Mouse (Mus musculus): ENCODE data around the gene Nabp2. TPM values are rescaled to one million over a fixed set of nuclear protein-coding genes. Genes with fewer than 3 reads are reported as not detected.

Nabp2 gene
- polyA plus RNA-seq, 1 experiment = 34.1 TPM

- Histone ChIP-seq H3K4me1 (ENCODE audit: control insufficient read depth) (peaks cover 9% of the 10 kb centered on the region), H3K36me3 (ENCODE audit: control insufficient read depth) (peaks cover 91% of the 10 kb centered on the region), H3K9me3 (ENCODE audit: control insufficient read depth, low read length) (no peaks in the 10 kb centered on the region), H3K4me3 (replicated peaks) (no peak overlapping the region), H3K27me3 (ENCODE audit: control insufficient read depth) (no peaks in the 10 kb centered on the region)
- no peak for TF ChIP-seq TAL1 (IDR thresholded peaks at IDR 0.05; ENCODE audit: low read length)
- TF ChIP-seq GATA1 (IDR thresholded peaks at IDR 0.05; ENCODE audit: low read length) = no peak
These were observed 49.5 kb downstream of the Nabp2 start for GRCm38 (mm10) chr10:128361836-128362235.

GRCm38 (mm10) chr10:128359226-128359625, 52.1 kb downstream of the Nabp2 start:
- TF ChIP-seq GATA1 (IDR thresholded peaks at IDR 0.05; ENCODE audit: low read length) (no peak), TAL1 (IDR thresholded peaks at IDR 0.05; ENCODE audit: low read length) (no peak)
- H3K27me3 ChIP-seq (ENCODE audit: control insufficient read depth) = no peaks in the 10 kb centered on the region
- H3K9me3 ChIP-seq (ENCODE audit: control insufficient read depth, low read length) = no peaks in the 10 kb centered on the region
- H3K36me3 ChIP-seq (ENCODE audit: control insufficient read depth) = peaks cover 98% of the 10 kb centered on the region
- no peak overlapping the region for H3K4me3 ChIP-seq (replicated peaks)
- H3K4me1 ChIP-seq (ENCODE audit: control insufficient read depth) = no peaks in the 10 kb centered on the region

- no peaks in the 10 kb centered on the region for H3K27me3 ChIP-seq (ENCODE audit: control insufficient read depth)
- no peaks in the 10 kb centered on the region for H3K9me3 ChIP-seq (ENCODE audit: control insufficient read depth, low read length)
- peaks cover 98% of the 10 kb centered on the region for H3K36me3 ChIP-seq (ENCODE audit: control insufficient read depth)
- no peak for TF ChIP-seq GATA1 (IDR thresholded peaks at IDR 0.05; ENCODE audit: low read length)
- H3K4me3 ChIP-seq (replicated peaks) = no peak overlapping the region
- no peaks in the 10 kb centered on the region for H3K4me1 ChIP-seq (ENCODE audit: control insufficient read depth)
These were observed 52.5 kb downstream of the Nabp2 start for GRCm38 (mm10) chr10:128358796-128359195.

Other genes starting within 250 kb of the Nabp2 start
- 0.72 and 0.93 TPM in 2 replicates for gene Rbms2, start 231.2 kb downstream of the Nabp2 start, polyA plus RNA-seq (2012)
- gene Gls2, start 217.0 kb downstream of the Nabp2 start, polyA plus RNA-seq (2012) = not detected in 2 replicates
- gene Spryd4, start 199.7 kb downstream of the Nabp2 start, polyA plus RNA-seq (2012) = 0.10 and 0.18 TPM in 2 replicates
- 0.03 TPM in 1 of 2 replicates, not detected in the other for gene Mip, start 185.7 kb downstream of the Nabp2 start, polyA plus RNA-seq (2012)
- gene Timeless, start 179.4 kb downstream of the Nabp2 start, polyA plus RNA-seq (2012) = 2.7 and 3.0 TPM in 2 replicates
- 0.02 and 0.04 TPM in 2 replicates for gene Apon, start 157.4 kb downstream of the Nabp2 start, polyA plus RNA-seq (2012)
- gene Apof, start 142.8 kb downstream of the Nabp2 start, polyA plus RNA-seq (2012) = not detected in 2 replicates
- gene Stat2, start 140.9 kb downstream of the Nabp2 start, polyA plus RNA-seq (2012) = 0.16 and 0.23 TPM in 2 replicates
- gene Il23a, start 112.7 kb downstream of the Nabp2 start, polyA plus RNA-seq (2012) = not detected in 2 replicates
- gene Pan2, start 108.2 kb downstream of the Nabp2 start, polyA plus RNA-seq (2012) = 0.31 and 0.44 TPM in 2 replicates
- gene Cnpy2, start 89.0 kb downstream of the Nabp2 start, polyA plus RNA-seq (2012) = 2.3 and 3.2 TPM in 2 replicates
- gene Cs, start 73.8 kb downstream of the Nabp2 start, polyA plus RNA-seq (2012) = 2.2 and 3.1 TPM in 2 replicates
- gene Coq10a, start 42.5 kb downstream of the Nabp2 start, polyA plus RNA-seq (2012) = 0.49 and 0.53 TPM in 2 replicates
- 1.4 and 1.9 TPM in 2 replicates for gene Ankrd52, start 34.4 kb downstream of the Nabp2 start, polyA plus RNA-seq (2012)
- gene Slc39a5, start 10.3 kb downstream of the Nabp2 start, polyA plus RNA-seq (2012) = 0.15 and 0.16 TPM in 2 replicates
- gene Rnf41, start 165 bp upstream of the Nabp2 start, polyA plus RNA-seq (2012) = 0.37 and 0.48 TPM in 2 replicates
- gene Smarcc2, start 47.8 kb upstream of the Nabp2 start, polyA plus RNA-seq (2012) = 19.2 and 19.5 TPM in 2 replicates
- 36.6 and 41.6 TPM in 2 replicates for gene Myl6, start 82.7 kb upstream of the Nabp2 start, polyA plus RNA-seq (2012)
- gene Myl6b, start 87.2 kb upstream of the Nabp2 start, polyA plus RNA-seq (2012) = 0.63 and 0.76 TPM in 2 replicates
- gene Esyt1, start 114.4 kb upstream of the Nabp2 start, polyA plus RNA-seq (2012) = 2.7 and 2.9 TPM in 2 replicates
- 1.6 and 1.9 TPM in 2 replicates for gene Zc3h10, start 136.3 kb upstream of the Nabp2 start, polyA plus RNA-seq (2012)
- gene Rpl41, start 137.8 kb upstream of the Nabp2 start, polyA plus RNA-seq (2012) = 2,301 and 2,563 TPM in 2 replicates
- gene Pa2g4, start 154.5 kb upstream of the Nabp2 start, polyA plus RNA-seq (2012) = 39.3 and 42.3 TPM in 2 replicates
- gene Erbb3, start 178.2 kb upstream of the Nabp2 start, polyA plus RNA-seq (2012) = 0.01 TPM in 1 of 2 replicates, not detected in the other
- gene Rps26, start 215.3 kb upstream of the Nabp2 start, polyA plus RNA-seq (2012) = 514 and 972 TPM in 2 replicates
- 0.01 TPM in 1 of 2 replicates, not detected in the other for gene Ikzf4, start 234.5 kb upstream of the Nabp2 start, polyA plus RNA-seq (2012)

Measured in erythroblast, embryonic 14.5 days (primary cell).